Mouse (Mus musculus) MEL-GATA-1-ER (cell line): Measurements from ENCODE around the gene Lrrc41.

Experiments used
- DNase-seq: peaks from one replicate; pipeline ENCODE4 v3.0.0-alpha.2; 2012; ENCODE audit warnings: low read depth; ENCODE audit errors: extremely low read depth

The Lrrc41 gene

GRCm38 (mm10) chr4:116074861-116075620 is at the start of gene Lrrc41, which contains the start of gene Uqcrh:
Gene Lrrc41, plus strand, starts transcription at chr4:116075269.
Gene Uqcrh, minus strand, starts transcription at chr4:116075071.
- peak; percentile 94 for DNase-seq

- no peak for DNase-seq
These were observed 42.2 kb upstream of the Lrrc41 start for GRCm38 (mm10) chr4:116032906-116033305.

GRCm38 (mm10) chr4:116033374-116033773 is 41.7 kb upstream of the Lrrc41 start:
- DNase-seq: no peak

- no peak for DNase-seq
These were observed 34.6 kb upstream of the Lrrc41 start for GRCm38 (mm10) chr4:116040466-116040865.

GRCm38 (mm10) chr4:116042186-116042585 is 32.9 kb upstream of the Lrrc41 start:
- DNase-seq: no peak

GRCm38 (mm10) chr4:116046604-116047003 is 28.5 kb upstream of the Lrrc41 start:
- DNase-seq: no peak

- no peak for DNase-seq
These were observed 27.4 kb upstream of the Lrrc41 start for GRCm38 (mm10) chr4:116047681-116048080.

GRCm38 (mm10) chr4:116048130-116048920 is 26.7 kb upstream of the Lrrc41 start:
- no peak for DNase-seq

- no peak for DNase-seq
These were observed 25.9 kb upstream of the Lrrc41 start for GRCm38 (mm10) chr4:116049211-116049610.

- no peak for DNase-seq
These were observed 22.4 kb upstream of the Lrrc41 start for GRCm38 (mm10) chr4:116052526-116053293.

- peak; percentile 91 for DNase-seq
These were observed 21.6 kb upstream of the Lrrc41 start, which contains the start of gene Nsun4 for GRCm38 (mm10) chr4:116053399-116053961. Gene Nsun4, minus strand, starts transcription at chr4:116053876.

GRCm38 (mm10) chr4:116057559-116057958 is 17.5 kb upstream of the Lrrc41 start:
- no peak for DNase-seq

- DNase-seq: no peak
These were observed 15.9 kb upstream of the Lrrc41 start for GRCm38 (mm10) chr4:116059012-116059726.

- DNase-seq: no peak
These were observed 11.2 kb upstream of the Lrrc41 start for GRCm38 (mm10) chr4:116063855-116064254.

GRCm38 (mm10) chr4:116070116-116070515 is 5.0 kb upstream of the Lrrc41 start:
- no peak for DNase-seq

- DNase-seq: peak; percentile 33
These were observed 1.9 kb upstream of the Lrrc41 start for GRCm38 (mm10) chr4:116073146-116073545.

GRCm38 (mm10) chr4:116074145-116074675 is 859 bp upstream of the Lrrc41 start:
- peak; percentile 64 for DNase-seq

GRCm38 (mm10) chr4:116075631-116076368 is 731 bp downstream of the Lrrc41 start:
- no peak for DNase-seq

GRCm38 (mm10) chr4:116076369-116077231 is 1.5 kb downstream of the Lrrc41 start:
- no peak for DNase-seq
